Mouse (Mus musculus) stomach, postnatal 0 days (tissue): ENCODE results near the gene Gpm6b. TPM values are rescaled to one million over a fixed set of nuclear protein-coding genes. Genes with fewer than 3 reads are reported as not detected.

Experiments
- ATAC-seq: fragments of 200-750 bp; cut with Nextera tagmentation; 2 replicates; pipeline ENCODE4 v1.8.0; 2017; ENCODE audit not compliant: low FRiP score, low TSS enrichment
- DNase-seq: peaks from one replicate; pipeline ENCODE4 v3.0.0-alpha.2; 2016; ENCODE audit warnings: low spot score
- H3K27ac ChIP-seq: fragments of 300-500 bp; sonication (generic); replicated peaks from 2 replicates; pipeline ENCODE4 v1.5.1; 2014; ENCODE audit warnings: mild to moderate bottlenecking, control low read depth
- H3K27me3 ChIP-seq: fragments of 300-500 bp; sonication (generic); 2 replicates; pipeline ENCODE4 v1.6.1; 2014; ENCODE audit warnings: low read length; ENCODE audit not compliant: control insufficient read depth, insufficient read depth
- H3K36me3 ChIP-seq: fragments of 300-500 bp; sonication (generic); 2 replicates; pipeline ENCODE4 v1.6.1; 2014; ENCODE audit warnings: low read length, mixed read lengths; ENCODE audit not compliant: control insufficient read depth, insufficient read depth
- H3K4me1 ChIP-seq: fragments of 300-500 bp; sonication (generic); replicated peaks from 2 replicates; pipeline ENCODE4 v1.6.1; 2014; ENCODE audit warnings: antibody characterized with exemption; ENCODE audit not compliant: control insufficient read depth, insufficient read depth
- H3K4me2 ChIP-seq: fragments of 300-500 bp; sonication (generic); replicated peaks from 2 replicates; pipeline ENCODE4 v1.6.1; 2014; ENCODE audit warnings: low read depth, mild to moderate bottlenecking, control low read depth, moderate library complexity
- H3K4me3 ChIP-seq: fragments of 300-500 bp; sonication (generic); 2 replicates; pipeline ENCODE4 v1.5.1; 2014; ENCODE audit warnings: low read depth, low read length, control low read depth
- H3K9ac ChIP-seq: fragments of 300-500 bp; sonication (generic); 2 replicates; pipeline ENCODE4 v1.6.1; 2014; ENCODE audit warnings: mild to moderate bottlenecking, low read length, control low read depth, mixed read lengths
- H3K9me3 ChIP-seq: fragments of 300-500 bp; sonication (generic); 2 replicates; pipeline ENCODE4 v1.6.1; 2016; ENCODE audit warnings: low read length; ENCODE audit not compliant: control insufficient read depth
- CTCF ChIP-seq: IDR thresholded peaks from 2 replicates; pipeline ENCODE4 v1.5.1; 2016; ENCODE audit warnings: antibody characterized with exemption, low read depth, mild to moderate bottlenecking, moderate library complexity
- EP300 ChIP-seq: optimal IDR thresholded peaks from 2 replicates; pipeline ENCODE3; 2016; ENCODE audit warnings: antibody characterized with exemption
- WGBS: fragments of 180-500 bp; shearing (Covaris S2); extraction: QIAGEN DNeasy Blood & Tissue Kit; methylation state at CpG from one replicate; pipeline ENCODE4 v1.1.7; 2014; 5-methylcytosine and 5-hydroxymethylcytosine counted together
- polyA plus RNA-seq: library from polyadenylated mRNA; unstranded; fragments of >200 nt; fragmentation: Nextera tagmentation; extraction: Ambion mirVana; gene quantifications from 2 replicates; pipeline ENCODE4 v1.2.1, GENCODE M21; 2015

Gpm6b gene
- polyA plus RNA-seq, 1 experiment from 2014 or later: 21.9 TPM

GRCm38 (mm10) chrX:166341795-166342194 lies 103.1 kb downstream of the Gpm6b start:
- H3K27ac ChIP-seq: no peak overlapping the region
- no peaks in the 10 kb centered on the region for H3K9me3 ChIP-seq
- H3K27me3 ChIP-seq: no peaks in the 10 kb centered on the region
- H3K9ac ChIP-seq: no peak overlapping the region
- 78% methylated on average over 6 of the region's 6 CpGs for WGBS
- no peak for TF ChIP-seq CTCF
- ATAC-seq: no peak
- H3K4me2 ChIP-seq: no peak overlapping the region
- H3K36me3 ChIP-seq: no peaks in the 10 kb centered on the region
- no peaks in the 10 kb centered on the region for H3K4me1 ChIP-seq
- no peak for DNase-seq
- no peak overlapping the region for H3K4me3 ChIP-seq

DNA sequence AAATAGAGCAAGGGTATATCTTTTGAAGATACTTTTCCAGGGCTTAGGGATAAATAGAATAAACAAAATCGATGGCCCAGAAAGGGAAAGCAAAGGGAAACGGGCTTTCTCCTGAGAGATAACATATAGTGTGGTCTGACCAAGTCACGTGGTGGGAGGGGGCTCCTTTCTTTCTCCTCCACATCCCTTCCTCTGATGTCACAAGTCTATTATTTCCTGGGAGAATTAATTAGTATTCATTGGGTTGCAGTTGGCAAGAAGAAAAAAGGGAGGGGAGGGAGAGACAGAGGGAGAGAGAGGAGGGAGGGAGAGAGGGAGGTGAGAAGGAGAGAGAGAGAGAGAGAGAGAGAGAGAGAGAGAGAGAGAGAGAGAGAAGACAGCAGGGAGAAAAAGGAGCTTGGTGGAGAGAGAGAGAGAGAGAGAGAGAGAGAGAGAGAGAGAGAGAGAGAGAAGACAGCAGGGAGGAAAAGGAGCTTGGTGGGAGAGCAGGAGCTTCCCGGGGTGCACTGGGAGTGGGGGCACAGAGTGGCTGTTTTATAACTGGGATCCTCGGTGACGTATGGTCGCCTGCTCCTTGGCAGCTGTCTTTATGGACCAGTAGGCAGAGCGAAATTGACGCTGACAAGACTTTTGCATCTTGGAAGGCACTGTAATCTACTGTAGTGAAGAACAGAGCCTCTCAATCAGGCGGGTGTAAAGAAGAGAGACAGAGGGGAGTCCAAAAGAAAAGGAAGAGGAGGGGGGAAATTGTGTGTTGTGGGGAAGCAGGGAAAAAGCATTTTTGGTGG lies 105.7 kb downstream of the Gpm6b start:
- ATAC-seq (no peak), DNase-seq (no peak)
- no peak overlapping the region for H3K9ac ChIP-seq

DNA sequence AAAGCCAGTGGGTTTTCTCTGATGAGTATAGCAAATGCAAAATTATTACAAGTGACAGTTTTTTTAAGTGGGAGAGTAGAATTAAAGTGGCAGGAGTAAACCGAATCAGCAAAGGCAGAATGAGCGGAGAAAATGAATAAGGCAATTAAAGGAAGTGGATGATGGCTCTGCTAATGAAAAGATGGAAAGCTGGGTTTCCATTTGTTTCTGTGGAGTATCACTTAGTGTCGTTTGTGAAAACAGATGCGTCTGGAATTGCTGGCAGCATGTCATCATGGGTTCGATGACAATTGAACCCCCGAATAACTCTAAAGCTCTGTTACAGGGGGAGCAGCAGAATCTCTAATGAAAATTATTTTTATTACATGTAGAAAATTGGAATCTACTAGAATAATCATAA lies 109.4 kb downstream of the Gpm6b start:
- 75% methylated on average over 6 of the region's 6 CpGs for WGBS
- H3K9me3 ChIP-seq: no peaks in the 10 kb centered on the region
- H3K27me3 ChIP-seq: no peaks in the 10 kb centered on the region
- no peaks in the 10 kb centered on the region for H3K4me1 ChIP-seq
- no peaks in the 10 kb centered on the region for H3K36me3 ChIP-seq
- H3K4me2 ChIP-seq: no peak overlapping the region
- H3K27ac ChIP-seq: no peak overlapping the region
- DNase-seq: no peak
- ATAC-seq: no peak
- H3K4me3 ChIP-seq: no peak overlapping the region
- H3K9ac ChIP-seq: no peak overlapping the region
- TF ChIP-seq EP300 (no peak), CTCF (no peak)

More for the DNA sequence above, 105.7 kb downstream of the Gpm6b start:
- H3K27ac ChIP-seq: no peak overlapping the region
- H3K9me3 ChIP-seq: no peaks in the 10 kb centered on the region
- whole genome bisulfite sequencing: 28% methylated on average over 10 of the region's 10 CpGs
- H3K36me3 ChIP-seq: no peaks in the 10 kb centered on the region
- no peaks in the 10 kb centered on the region for H3K4me1 ChIP-seq
- H3K4me3 ChIP-seq: peak overlapping the region; percentile 22
- no peak for TF ChIP-seq CTCF
- no peak for TF ChIP-seq EP300
- no peaks in the 10 kb centered on the region for H3K27me3 ChIP-seq
- peak overlapping the region; percentile 27; the same call in 1 of the 2 replicates for H3K4me2 ChIP-seq

DNA sequence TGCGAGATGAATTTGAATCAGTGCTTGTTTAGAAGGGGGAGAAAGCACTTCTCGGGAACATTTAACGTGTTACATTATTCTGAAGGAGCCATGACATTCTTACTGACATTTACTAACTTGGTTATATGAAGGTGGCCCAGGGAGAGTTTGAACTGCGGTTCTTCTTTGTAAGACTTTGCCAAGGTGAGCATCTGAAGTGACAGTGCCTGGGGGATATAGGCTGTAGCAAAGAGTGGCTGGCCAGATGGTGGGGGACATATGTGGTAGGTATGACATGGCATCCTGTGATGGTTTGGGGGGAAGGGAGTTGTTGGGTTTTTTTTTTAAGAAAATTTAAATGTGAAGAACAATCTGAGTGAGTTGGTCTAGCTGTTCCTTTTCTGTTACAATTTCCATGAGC lies 109.9 kb downstream of the Gpm6b start:
- no peaks in the 10 kb centered on the region for H3K9me3 ChIP-seq
- 76% methylated on average over 4 of the region's 4 CpGs for WGBS
- no peak overlapping the region for H3K9ac ChIP-seq
- no peaks in the 10 kb centered on the region for H3K4me1 ChIP-seq
- ATAC-seq (no peak), DNase-seq (no peak)
- no peak for TF ChIP-seq CTCF
- no peak for TF ChIP-seq EP300
- H3K27ac ChIP-seq: no peak overlapping the region
- no peaks in the 10 kb centered on the region for H3K36me3 ChIP-seq
- H3K27me3 ChIP-seq: no peaks in the 10 kb centered on the region
- H3K4me3 ChIP-seq: no peak overlapping the region
- no peak overlapping the region for H3K4me2 ChIP-seq

DNA sequence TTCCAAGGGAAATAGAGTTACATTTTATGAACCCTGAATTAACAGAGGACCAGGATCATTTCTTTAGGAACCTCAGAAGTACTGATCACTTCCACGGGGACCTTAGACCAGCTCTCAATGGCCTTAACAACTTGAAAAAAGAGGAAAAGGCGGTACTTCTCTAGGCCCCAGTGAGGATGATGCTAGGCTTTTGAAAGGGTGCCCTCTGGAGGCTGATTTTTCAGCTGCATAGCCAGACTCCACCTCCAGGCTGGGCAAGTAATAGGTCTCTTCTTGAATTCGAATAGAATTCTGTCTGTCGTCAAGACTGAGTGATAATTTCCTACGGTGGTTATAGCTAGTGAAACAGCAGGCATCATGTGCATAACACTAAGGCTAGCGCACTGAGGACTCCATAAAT lies 113.1 kb downstream of the Gpm6b start:
- peak; percentile 80 for TF ChIP-seq CTCF
- no peak for TF ChIP-seq EP300
- no peaks in the 10 kb centered on the region for H3K9me3 ChIP-seq
- H3K4me2 ChIP-seq: no peak overlapping the region
- WGBS: 24% methylated on average over 6 of the region's 6 CpGs
- H3K4me3 ChIP-seq: no peak overlapping the region
- H3K36me3 ChIP-seq: no peaks in the 10 kb centered on the region
- no peaks in the 10 kb centered on the region for H3K4me1 ChIP-seq
- no peak overlapping the region for H3K27ac ChIP-seq
- ATAC-seq (no peak), DNase-seq (peak; percentile 62)
- H3K9ac ChIP-seq: no peak overlapping the region
- H3K27me3 ChIP-seq: no peaks in the 10 kb centered on the region

DNA sequence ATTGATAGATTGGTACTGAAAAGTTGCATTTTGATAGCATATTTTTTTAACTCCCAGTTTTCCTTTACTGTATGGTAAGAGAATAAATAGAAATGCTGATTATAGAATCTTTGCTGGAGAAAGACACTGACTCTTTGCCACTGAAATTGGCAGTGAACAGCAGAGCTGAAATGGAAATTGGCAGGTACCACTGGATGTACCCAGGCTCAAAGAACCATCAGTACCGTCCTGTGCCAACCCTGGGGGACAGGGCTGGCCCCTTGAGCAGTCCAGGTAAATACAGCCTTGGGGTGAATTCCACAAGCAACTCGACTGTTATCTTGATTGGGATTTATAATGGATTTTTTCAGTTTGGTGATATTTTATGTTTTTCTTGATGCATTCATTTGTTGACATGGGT lies 114.7 kb downstream of the Gpm6b start:
- H3K9ac ChIP-seq: no peak overlapping the region
- WGBS: 65% methylated on average over 2 of the region's 2 CpGs
- H3K4me1 ChIP-seq: no peaks in the 10 kb centered on the region
- H3K27me3 ChIP-seq: no peaks in the 10 kb centered on the region
- H3K4me2 ChIP-seq: no peak overlapping the region
- no peak for DNase-seq
- H3K36me3 ChIP-seq: no peaks in the 10 kb centered on the region
- TF ChIP-seq CTCF (no peak), EP300 (no peak)
- H3K27ac ChIP-seq: no peak overlapping the region
- no peak for ATAC-seq
- no peak overlapping the region for H3K4me3 ChIP-seq
- H3K9me3 ChIP-seq: no peaks in the 10 kb centered on the region
